Mouse (Mus musculus): ENCODE results near the gene Celf5. TPM values are rescaled to one million over a fixed set of nuclear protein-coding genes. Genes with fewer than 3 reads are reported as not detected.
A peak's percentile ranks its signal among the peaks of the same experiment; 100 is the strongest.

Gene Celf5
- total and polyA plus RNA-seq, 3 experiments = 0.08 to 0.38 TPM; not detected in 1

GRCm38 (mm10) chr10:81481605-81482532, 640 bp downstream of the Celf5 start:
- Histone ChIP-seq H3K27me3 (ENCODE audit: control insufficient read depth in 1 of 2, insufficient read depth in 2 of 2, low read length in 2 of 2) (no peaks in the 10 kb centered on the region), H3K36me3 (ENCODE audit: control insufficient read depth in 1 of 2, insufficient read depth in 2 of 2, low read length in 2 of 2) (no peaks in the 10 kb centered on the region), H3K9me3 (replicated peaks; ENCODE audit: insufficient read depth, low read length) (no peaks in the 10 kb centered on the region), H3K79me2 (ENCODE audit: control insufficient read depth, insufficient read depth, low read length, poor library complexity) (no peaks in the 10 kb centered on the region), H3K4me3 (ENCODE audit: control insufficient read depth in 1 of 2, insufficient read depth in 1 of 2, low read depth in 2 of 2, low read length in 2 of 2) (peak overlapping the region in 1 of 2 experiments; percentile 45; a peak in 3 of 4 replicates), H3K9ac (ENCODE audit: control insufficient read depth, low read depth, low read length, poor library complexity, severe bottlenecking) (peak overlapping the region; percentile 44; the same call in 1 of the 2 replicates), H3K4me1 (ENCODE audit: control insufficient read depth in 1 of 2, insufficient read depth in 2 of 2, low read length in 2 of 2) (peaks cover 0 to 14% of the 10 kb centered on the region in 2 experiments; a peak in 2 of 4 replicates), H3K27ac (ENCODE audit: control insufficient read depth, low read depth, low read length) (no peak overlapping the region)
- TF ChIP-seq ETS1 (IDR thresholded peaks at IDR 0.05; ENCODE audit: low read depth, low read length) (no peak), GATA1 (IDR thresholded peaks at IDR 0.05; ENCODE audit: low read depth, low read length) (no peak), MAX (IDR thresholded peaks at IDR 0.05; ENCODE audit: low read length) (no peak), HCFC1 (IDR thresholded peaks at IDR 0.05; ENCODE audit: low read depth, low read length) (no peak), KAT2A (conservative IDR thresholded peaks at IDR 0.05; ENCODE audit: low read depth, low read length) (no peak), JUND (IDR thresholded peaks at IDR 0.05; ENCODE audit: low read depth, low read length) (no peak), CHD2 (IDR thresholded peaks at IDR 0.05; ENCODE audit: low read length) (no peak), NELFE (IDR thresholded peaks at IDR 0.05; ENCODE audit: low read depth, low read length) (no peak)
- no peak for DNase-seq (ENCODE audit: low read depth, low spot score)

GRCm38 (mm10) chr10:81474461-81474860, 8.0 kb downstream of the Celf5 start:
- H3K36me3 ChIP-seq (ENCODE audit: control insufficient read depth in 1 of 2, insufficient read depth in 2 of 2, low read length in 2 of 2) = no peaks in the 10 kb centered on the region
- H3K9me3 ChIP-seq (replicated peaks; ENCODE audit: insufficient read depth, low read length) = no peaks in the 10 kb centered on the region
- no peak overlapping the region for H3K27ac ChIP-seq (ENCODE audit: control insufficient read depth, low read depth, low read length)
- no peak overlapping the region for H3K9ac ChIP-seq (ENCODE audit: control insufficient read depth, low read depth, low read length, poor library complexity, severe bottlenecking)
- TF ChIP-seq TAL1 (IDR thresholded peaks at IDR 0.05; ENCODE audit: low read length) (no peak), UBTF (IDR thresholded peaks at IDR 0.05; ENCODE audit: borderline replicate concordance, insufficient read depth, low read depth, low read length) (no peak), SMC3 (IDR thresholded peaks at IDR 0.05; ENCODE audit: low read depth, low read length) (no peak), HCFC1 (IDR thresholded peaks at IDR 0.05; ENCODE audit: low read depth, low read length) (0 out of 2 replicates have a peak, but pooled peaks have one; percentile 44)
- DNase-seq (ENCODE audit: low read depth, low spot score) = peak; percentile 71
- H3K4me3 ChIP-seq (ENCODE audit: control insufficient read depth in 1 of 2, insufficient read depth in 1 of 2, low read depth in 2 of 2, low read length in 2 of 2) = no peak overlapping the region
- no peaks in the 10 kb centered on the region for H3K27me3 ChIP-seq (ENCODE audit: control insufficient read depth in 1 of 2, insufficient read depth in 2 of 2, low read length in 2 of 2)
- H3K79me2 ChIP-seq (ENCODE audit: control insufficient read depth, insufficient read depth, low read length, poor library complexity) = no peaks in the 10 kb centered on the region
- no peaks in the 10 kb centered on the region for H3K4me1 ChIP-seq (ENCODE audit: control insufficient read depth in 1 of 2, insufficient read depth in 2 of 2, low read length in 2 of 2)

- Histone ChIP-seq H3K9me3 (replicated peaks; ENCODE audit: insufficient read depth, low read length) (no peaks in the 10 kb centered on the region), H3K4me3 (ENCODE audit: control insufficient read depth in 1 of 2, insufficient read depth in 1 of 2, low read depth in 2 of 2, low read length in 2 of 2) (no peak overlapping the region), H3K36me3 (ENCODE audit: control insufficient read depth in 1 of 2, insufficient read depth in 2 of 2, low read length in 2 of 2) (no peaks in the 10 kb centered on the region), H3K9ac (ENCODE audit: control insufficient read depth, low read depth, low read length, poor library complexity, severe bottlenecking) (no peak overlapping the region), H3K4me1 (ENCODE audit: control insufficient read depth in 1 of 2, insufficient read depth in 2 of 2, low read length in 2 of 2) (no peaks in the 10 kb centered on the region), H3K79me2 (ENCODE audit: control insufficient read depth, insufficient read depth, low read length, poor library complexity) (no peaks in the 10 kb centered on the region), H3K27me3 (ENCODE audit: control insufficient read depth in 1 of 2, insufficient read depth in 2 of 2, low read length in 2 of 2) (no peaks in the 10 kb centered on the region), H3K27ac (ENCODE audit: control insufficient read depth, low read depth, low read length) (no peak overlapping the region)
- TF ChIP-seq CHD1 (IDR thresholded peaks at IDR 0.05; ENCODE audit: low read depth, low read length) = no peak
- TF ChIP-seq NELFE (IDR thresholded peaks at IDR 0.05; ENCODE audit: low read depth, low read length) = no peak
- TF ChIP-seq MAX (IDR thresholded peaks at IDR 0.05; ENCODE audit: low read length) = no peak
- no peak for TF ChIP-seq POLR2A (IDR thresholded peaks at IDR 0.05; ENCODE audit: control insufficient read depth in 1 of 2, insufficient read depth in 1 of 2, low read depth in 1 of 2, low read length in 2 of 2, poor library complexity in 1 of 2)
- no peak for TF ChIP-seq RAD21 (IDR thresholded peaks at IDR 0.05; ENCODE audit: low read depth, low read length)
- TF ChIP-seq GATA1 (IDR thresholded peaks at IDR 0.05; ENCODE audit: low read depth, low read length) = no peak
- TF ChIP-seq RCOR1 (IDR thresholded peaks at IDR 0.05; ENCODE audit: low read depth, low read length) = no peak
- TF ChIP-seq EP300 (IDR thresholded peaks at IDR 0.05; ENCODE audit: low read depth in 1 of 2, low read length in 2 of 2) = no peak
- no peak for TF ChIP-seq USF2 (IDR thresholded peaks at IDR 0.05; ENCODE audit: borderline replicate concordance in 1 of 2, insufficient read depth in 1 of 2, low read depth in 1 of 2, low read length in 2 of 2)
- no peak for TF ChIP-seq BHLHE40 (IDR thresholded peaks at IDR 0.05; ENCODE audit: borderline replicate concordance, low read depth, low read length)
- TF ChIP-seq USF1 (IDR thresholded peaks at IDR 0.05; ENCODE audit: low read depth, low read length) = no peak
- no peak for TF ChIP-seq HCFC1 (IDR thresholded peaks at IDR 0.05; ENCODE audit: low read depth, low read length)
- no peak for TF ChIP-seq MYC (IDR thresholded peaks at IDR 0.05; ENCODE audit: low read depth, low read length)
- TF ChIP-seq ZNF384 (IDR thresholded peaks at IDR 0.05; ENCODE audit: low read depth, low read length) = no peak
- TF ChIP-seq CHD2 (IDR thresholded peaks at IDR 0.05; ENCODE audit: low read length) = no peak
- TF ChIP-seq ELF1 (IDR thresholded peaks at IDR 0.05; ENCODE audit: low read depth, low read length) = no peak
- DNase-seq (ENCODE audit: low read depth, low spot score) = peak; percentile 32
Observed at GRCm38 (mm10) chr10:81473003-81473451, 9.5 kb downstream of the Celf5 start.
